Mouse (Mus musculus): Measurements from ENCODE around the gene Vstm2a. TPM values are rescaled to one million over a fixed set of nuclear protein-coding genes. Genes with fewer than 3 reads are reported as not detected.

Vstm2a gene
- polyA plus RNA-seq, 1 experiment, result not detected

DNA sequence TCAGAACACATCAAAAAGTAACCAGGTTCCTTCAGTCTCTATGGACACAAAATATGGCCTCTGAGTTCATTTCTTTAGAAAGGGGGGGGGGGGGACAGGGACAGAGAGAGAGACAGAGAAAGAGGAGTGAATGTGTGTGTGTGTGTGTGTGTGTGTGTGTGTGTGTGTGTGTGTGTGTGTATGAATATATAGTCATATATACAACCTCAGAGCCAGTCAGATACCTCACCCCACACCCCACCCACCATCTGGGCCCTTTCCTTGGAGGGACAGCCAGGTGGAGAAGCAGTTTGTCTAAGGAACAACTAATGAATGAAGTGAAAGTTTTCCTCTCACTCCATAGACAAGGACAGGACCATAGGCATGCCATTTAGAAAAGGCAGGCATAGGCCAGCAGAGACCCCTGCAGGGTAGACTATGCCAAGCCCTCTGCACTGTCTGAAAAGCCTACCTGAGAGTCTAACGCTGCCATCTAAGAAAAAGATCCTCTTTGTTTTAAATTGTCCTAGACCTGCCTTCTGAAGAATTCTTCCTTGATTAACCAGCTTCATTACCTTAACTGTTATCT is 155.6 kb downstream of the Vstm2a start:
- DNase-seq (ENCODE audit: low read depth, low spot score), result no peak
- WGBS, result 50% methylated on average over 1 of the region's 1 CpGs

DNA sequence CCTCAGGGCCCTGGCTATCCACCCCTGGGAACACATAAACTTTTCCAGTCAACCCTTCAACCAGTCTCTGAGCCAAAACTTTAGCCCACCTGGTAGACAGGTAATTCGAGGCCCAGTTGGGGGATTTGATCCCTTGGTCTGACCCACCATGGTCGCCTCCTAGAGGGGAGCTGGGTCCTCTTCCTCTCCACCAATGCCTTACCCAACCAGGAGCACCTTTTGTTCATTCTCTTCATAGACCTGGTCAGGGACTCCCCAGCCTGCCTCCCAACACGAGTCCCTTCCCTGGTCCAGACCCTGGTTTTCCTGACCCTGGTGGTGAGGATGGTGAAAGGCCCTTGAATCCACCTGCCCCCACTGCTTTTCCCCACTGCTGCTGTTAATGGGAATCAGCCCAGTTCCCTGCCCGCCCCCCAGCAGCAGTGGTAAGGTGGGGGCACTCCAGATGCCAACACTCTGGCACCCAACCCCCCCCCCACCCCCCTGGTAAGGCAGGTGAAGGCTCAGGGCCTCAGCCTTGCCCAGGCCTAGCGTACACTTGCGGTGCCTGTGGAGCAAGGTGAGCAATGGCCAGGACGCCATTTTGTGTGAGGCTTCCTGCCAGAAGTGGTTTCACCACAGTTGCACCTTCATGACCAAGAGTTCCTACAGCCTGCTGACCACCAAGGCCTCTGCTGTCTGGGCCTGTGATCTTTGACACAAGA is 182.2 kb downstream of the Vstm2a start:
- 85% methylated on average over 7 of the region's 7 CpGs for WGBS
- no peak for DNase-seq (ENCODE audit: low read depth, low spot score)

Data from large intestine, adult 2 months (tissue).